Mouse (Mus musculus) CH12.LX (cell line): ENCODE results near the gene Ergic1. TPM values are rescaled to one million over a fixed set of nuclear protein-coding genes. Genes with fewer than 3 reads are reported as not detected.
A peak's percentile ranks its signal among the peaks of the same experiment; 100 is the strongest.

Source experiments
- DNase-seq: peaks from one replicate; pipeline ENCODE4 v3.0.0-alpha.2; 2013; ENCODE audit errors: extremely low read depth
- H3K27ac ChIP-seq: 2 replicates; pipeline ENCODE4 v1.5.1; 2012; ENCODE audit warnings: low read depth, mild to moderate bottlenecking, control low read depth, moderate library complexity; ENCODE audit not compliant: insufficient read depth
- H3K27me3 ChIP-seq: replicated peaks from 2 replicates; pipeline ENCODE3; 2012; ENCODE audit warnings: inconsistent platforms
- H3K36me3 ChIP-seq, 2 experiments: replicated peaks in 1 of 2; 2 replicates each; pipeline versions ENCODE3 to v1.6.1; 2012; ENCODE audit warnings: inconsistent platforms in 1 of 2, low read length in 1 of 2, mild to moderate bottlenecking in 1 of 2, mixed read lengths in 1 of 2, moderate library complexity in 1 of 2; ENCODE audit not compliant: control insufficient read depth in 1 of 2, insufficient read depth in 1 of 2
- H3K4me1 ChIP-seq, 2 experiments: 2 replicates each; pipeline ENCODE4 v1.6.1; 2012; ENCODE audit warnings: inconsistent platforms in 1 of 2, moderate library complexity in 1 of 2; ENCODE audit not compliant: insufficient read depth in 2 of 2, control insufficient read depth in 1 of 2
- H3K4me2 ChIP-seq: 2 replicates; pipeline ENCODE4 v1.6.1; 2012; ENCODE audit warnings: low read depth, mild to moderate bottlenecking, control low read depth; ENCODE audit not compliant: poor library complexity, insufficient read depth, severe bottlenecking
- H3K4me3 ChIP-seq, 3 experiments: fragments of 150-350 bp in 1 of 3; sonication (generic) in 1 of 3; replicated peaks in 1 of 3; 2 replicates each; pipeline versions ENCODE3 to v1.5.1; 2011 to 2012; ENCODE audit warnings: low read depth in 2 of 3, low read length in 2 of 3, mild to moderate bottlenecking in 2 of 3, moderate library complexity in 2 of 3, control low read depth in 1 of 3, improper control_type of control experiment in 1 of 3, inconsistent platforms in 1 of 3, mixed read lengths in 1 of 3; ENCODE audit not compliant: poor library complexity in 1 of 3
- H3K79me2 ChIP-seq: replicated peaks from 2 replicates; pipeline ENCODE4 v1.6.1; 2012; ENCODE audit warnings: mild to moderate bottlenecking, moderate library complexity; ENCODE audit not compliant: control insufficient read depth, poor library complexity, insufficient read depth, severe bottlenecking; ENCODE audit errors: extremely low read depth
- H3K9ac ChIP-seq: 2 replicates; pipeline ENCODE4 v1.6.1; 2012; ENCODE audit warnings: low read depth, mild to moderate bottlenecking, control low read depth, moderate library complexity; ENCODE audit not compliant: insufficient read depth
- H3K9me3 ChIP-seq: replicated peaks from 2 replicates; pipeline ENCODE3; 2012; ENCODE audit warnings: low read length, inconsistent platforms, mixed read lengths
- CHD1 ChIP-seq: IDR thresholded peaks from 2 replicates; pipeline ENCODE4 v1.6.1; 2012; ENCODE audit warnings: low read depth, low read length, improper control_type of control experiment, inconsistent platforms
- CHD2 ChIP-seq: IDR thresholded peaks from 2 replicates; pipeline ENCODE4 v1.6.1; 2011; ENCODE audit warnings: low read length, improper control_type of control experiment
- E2F4 ChIP-seq: IDR thresholded peaks from 2 replicates; pipeline ENCODE4 v1.6.1; 2011; ENCODE audit warnings: low read depth, low read length, improper control_type of control experiment; ENCODE audit not compliant: insufficient replicate concordance
- GABPA ChIP-seq: IDR thresholded peaks from 2 replicates; pipeline ENCODE4 v1.6.1; 2012; ENCODE audit warnings: low read depth, low read length, improper control_type of control experiment, inconsistent platforms; ENCODE audit not compliant: insufficient replicate concordance
- HCFC1 ChIP-seq: IDR thresholded peaks from 2 replicates; pipeline ENCODE4 v1.6.1; 2012; ENCODE audit warnings: low read depth, mild to moderate bottlenecking, inconsistent platforms, low read length, improper control_type of control experiment
- JUN ChIP-seq: IDR thresholded peaks from 2 replicates; pipeline ENCODE4 v1.6.1; 2011; ENCODE audit warnings: low read depth, mild to moderate bottlenecking, low read length, improper control_type of control experiment, moderate library complexity; ENCODE audit not compliant: insufficient read depth
- KAT2A ChIP-seq: IDR thresholded peaks from 2 replicates; pipeline ENCODE4 v1.6.1; 2012; ENCODE audit warnings: low read length, improper control_type of control experiment, inconsistent platforms; ENCODE audit not compliant: insufficient replicate concordance
- MAX ChIP-seq: IDR thresholded peaks from 2 replicates; pipeline ENCODE4 v1.6.1; 2011; ENCODE audit warnings: low read length, improper control_type of control experiment
- MXI1 ChIP-seq: IDR thresholded peaks from 2 replicates; pipeline ENCODE4 v1.6.1; 2011; ENCODE audit warnings: mild to moderate bottlenecking, low read depth, low read length, improper control_type of control experiment
- NELFE ChIP-seq: IDR thresholded peaks from 2 replicates; pipeline ENCODE4 v1.6.1; 2011; ENCODE audit warnings: low read depth, low read length, improper control_type of control experiment
- NRF1 ChIP-seq: IDR thresholded peaks from 2 replicates; pipeline ENCODE4 v1.6.1; 2014; ENCODE audit warnings: low read depth, mild to moderate bottlenecking, inconsistent platforms, low read length, improper control_type of control experiment, moderate library complexity
- PAX5 ChIP-seq: IDR thresholded peaks from 2 replicates; pipeline ENCODE4 v1.6.1; 2012; ENCODE audit warnings: low read length, inconsistent platforms, mixed read lengths
- POLR2A ChIP-seq: IDR thresholded peaks from 2 replicates; pipeline ENCODE4 v1.6.1; 2011; ENCODE audit warnings: low read depth, mild to moderate bottlenecking, improper control_type of control experiment, low read length
- RCOR1 ChIP-seq: conservative IDR thresholded peaks from 2 replicates; pipeline ENCODE4 v1.6.1; 2012; ENCODE audit warnings: low read depth, mild to moderate bottlenecking, inconsistent platforms, low read length, improper control_type of control experiment
- SMC3 ChIP-seq: IDR thresholded peaks from 2 replicates; pipeline ENCODE4 v1.6.1; 2011; ENCODE audit warnings: low read depth, low read length, improper control_type of control experiment
- TCF12 ChIP-seq: IDR thresholded peaks from 2 replicates; pipeline ENCODE4 v1.6.1; 2014; ENCODE audit warnings: low read depth, mild to moderate bottlenecking, inconsistent platforms, low read length, improper control_type of control experiment
- USF1 ChIP-seq: IDR thresholded peaks from 2 replicates; pipeline ENCODE4 v1.6.1; 2014; ENCODE audit warnings: low read depth, mild to moderate bottlenecking, inconsistent platforms, low read length, improper control_type of control experiment
- USF2 ChIP-seq: conservative IDR thresholded peaks from 2 replicates; pipeline ENCODE4 v1.6.1; 2011; ENCODE audit warnings: low read depth, low read length, improper control_type of control experiment
- ZC3H11A ChIP-seq: IDR thresholded peaks from 2 replicates; pipeline ENCODE4 v1.6.1; 2012; ENCODE audit warnings: low read depth, mild to moderate bottlenecking, inconsistent platforms, low read length, improper control_type of control experiment
- ZKSCAN1 ChIP-seq: IDR thresholded peaks from 2 replicates; pipeline ENCODE4 v1.6.1; 2012; ENCODE audit warnings: low read depth, inconsistent platforms, low read length, improper control_type of control experiment, borderline replicate concordance
- dilution Hi-C: fragments of 300-500 bp; cut with MboI; formaldehyde crosslinking; loops from 2 replicates; pipeline ENCODE4 v1.14.3; 2020; ENCODE audit warnings: low sequenced_read_pairs; ENCODE audit not compliant: extremely low pct_unique_long_range_greater_than_20kb, extremely low pct_ligation_motif_present
- in situ Hi-C: fragments of 300-500 bp; cut with MboI; formaldehyde crosslinking; loops from 3 replicates; pipeline ENCODE4 v1.14.3; 2019; ENCODE audit warnings: low sequenced_read_pairs, low pct_ligation_motif_present, low pct_unique_long_range_greater_than_20kb, mixed read lengths
- polyA plus RNA-seq: library from polyadenylated mRNA; unstranded; fragments of >175 nt; gene quantifications from 2 replicates; pipeline ENCODE4 v1.2.1, GENCODE M21; 2012; ENCODE audit warnings: low read depth; ENCODE audit not compliant: insufficient read length
- total RNA-seq, 2 experiments: library from RNA; depleted of rRNA; stranded (reverse); fragments of 300-350 nt in 1 of 2; fragments of >200 nt in 1 of 2; gene quantifications; 2 replicates each; pipeline ENCODE4 v1.2.3; 2012 to 2014

The Ergic1 gene
- total and polyA plus RNA-seq, 3 experiments: 93.5 to 142 (median 131) TPM

- Histone ChIP-seq H3K27me3 (no peaks in the 10 kb centered on the region), H3K27ac (no peak overlapping the region), H3K4me2 (no peak overlapping the region), H3K4me3 (no peak overlapping the region), H3K79me2 (no peaks in the 10 kb centered on the region), H3K9ac (no peak overlapping the region), H3K36me3 (no peaks in the 10 kb centered on the region), H3K9me3 (no peaks in the 10 kb centered on the region), H3K4me1 (peaks cover 16 to 39% of the 10 kb centered on the region in 2 experiments)
- in situ Hi-C loops: no loop called here
- dilution Hi-C loops: no loop called here
- no peak for DNase-seq
- no peak for TF ChIP-seq E2F4
- peak; percentile 57; the same call in 1 of the 2 replicates for TF ChIP-seq ZKSCAN1
These were observed 47.6 kb upstream of the Ergic1 start for GRCm38 (mm10) chr17:26513459-26514290.

- no peak for TF ChIP-seq MXI1
- TF ChIP-seq USF1: no peak
- no peak for TF ChIP-seq CHD2
- TF ChIP-seq JUN: no peak
- TF ChIP-seq E2F4: no peak
- no peak for TF ChIP-seq CHD1
- no peak for TF ChIP-seq USF2
- no peak for TF ChIP-seq PAX5
- Histone ChIP-seq H3K9ac (no peak overlapping the region), H3K4me3 (no peak overlapping the region), H3K4me1 (peaks cover 16 to 39% of the 10 kb centered on the region in 2 experiments), H3K79me2 (no peaks in the 10 kb centered on the region), H3K27ac (no peak overlapping the region), H3K9me3 (peaks cover 5% of the 10 kb centered on the region), H3K4me2 (no peak overlapping the region), H3K27me3 (no peaks in the 10 kb centered on the region), H3K36me3 (no peaks in the 10 kb centered on the region)
- no peak for DNase-seq
- dilution Hi-C loops: no loop called here
- in situ Hi-C loops: no loop called here
These were observed 46.7 kb upstream of the Ergic1 start for GRCm38 (mm10) chr17:26514581-26515030.

GRCm38 (mm10) chr17:26515675-26516074, 45.6 kb upstream of the Ergic1 start:
- Histone ChIP-seq H3K36me3 (no peaks in the 10 kb centered on the region), H3K27ac (no peak overlapping the region), H3K79me2 (no peaks in the 10 kb centered on the region), H3K9me3 (peaks cover 7% of the 10 kb centered on the region), H3K27me3 (no peaks in the 10 kb centered on the region), H3K4me2 (no peak overlapping the region), H3K4me3 (no peak overlapping the region)
- in situ Hi-C loops: no loop called here
- no peak for DNase-seq
- no peak for TF ChIP-seq GABPA
- no peak for TF ChIP-seq ZC3H11A
- TF ChIP-seq MAX: no peak
- TF ChIP-seq KAT2A: no peak
- TF ChIP-seq NRF1: no peak
- no peak for TF ChIP-seq TCF12
- no peak for TF ChIP-seq ZKSCAN1
- no peak for TF ChIP-seq POLR2A
- no peak for TF ChIP-seq RCOR1
- no peak for TF ChIP-seq HCFC1
- TF ChIP-seq SMC3: no peak
- TF ChIP-seq NELFE: no peak
- TF ChIP-seq JUN: no peak
- TF ChIP-seq, all 38 proteins: peak for 0
- Histone ChIP-seq H3K4me1 (peaks cover 16 to 28% of the 10 kb centered on the region in 2 experiments), H3K9ac (no peak overlapping the region)
- dilution Hi-C loops: no loop called here
